Mouse (Mus musculus): ENCODE measurements around the gene Olfr56.
"Not testable (repeated sequence)": the region's sequence is repeated elsewhere in the genome, so short reads cannot be mapped to it uniquely, and the experiment has no call there.

Gene Olfr56

GRCm38 (mm10) chr11:48978240-48978939 lies at the start of gene Olfr56:
Olfr56 (plus strand) TSS chr11:48978889.
- not testable (repeated sequence) for DNase-seq

- DNase-seq: not testable (repeated sequence)
Observed at GRCm38 (mm10) chr11:48933422-48933821, 45.3 kb upstream of the Olfr56 start.

- DNase-seq: not testable (repeated sequence)
Observed at GRCm38 (mm10) chr11:48933923-48934322, 44.8 kb upstream of the Olfr56 start.

- not testable (repeated sequence) for DNase-seq
Observed at GRCm38 (mm10) chr11:48935291-48935690, 43.4 kb upstream of the Olfr56 start.

DNA sequence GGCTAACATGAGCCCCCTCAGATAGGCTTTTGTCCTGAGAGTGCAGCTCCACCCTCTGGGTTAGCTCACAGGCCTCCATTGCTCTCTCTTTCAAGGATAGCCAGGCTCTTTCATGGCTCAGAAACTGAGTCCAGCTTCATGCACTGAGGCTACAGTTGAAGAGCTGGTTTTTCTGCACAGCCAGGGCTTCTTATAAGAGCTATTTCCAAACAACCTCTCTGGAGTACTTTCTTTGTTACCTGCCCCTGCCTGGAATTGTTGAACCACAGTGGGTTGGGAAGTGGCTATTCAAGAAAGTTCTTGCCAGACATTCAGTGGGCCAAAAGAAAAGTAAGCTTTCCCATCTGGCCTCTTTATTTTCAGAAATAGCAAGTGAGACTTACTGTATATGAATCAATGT lies 39.4 kb upstream of the Olfr56 start:
- DNase-seq: not testable (repeated sequence)

DNA sequence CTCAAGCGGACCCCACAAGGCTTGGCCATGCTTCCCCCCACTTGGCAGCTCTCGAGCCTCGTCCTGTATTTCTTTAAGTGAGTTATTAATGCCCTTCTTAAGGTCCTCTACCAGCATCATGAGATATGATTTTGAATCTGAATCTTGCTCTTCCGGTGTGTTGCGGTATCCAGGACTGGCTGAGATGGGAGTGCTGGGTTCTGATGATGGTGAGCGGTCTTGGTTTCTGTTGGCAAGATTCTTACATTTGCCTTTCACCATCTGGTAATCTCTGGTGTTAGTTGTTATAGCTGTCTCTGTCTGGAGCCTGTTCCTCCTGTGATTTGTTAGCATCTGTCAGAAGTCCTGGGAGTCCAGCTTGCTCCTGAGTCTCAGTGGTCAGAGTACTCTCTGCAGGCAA lies 32.6 kb upstream of the Olfr56 start, which contains the start of gene Psme2b:
Psme2b (minus strand) TSS at position 101 of the 400 bp plus-strand sequence.
- not testable (repeated sequence) for DNase-seq

DNA sequence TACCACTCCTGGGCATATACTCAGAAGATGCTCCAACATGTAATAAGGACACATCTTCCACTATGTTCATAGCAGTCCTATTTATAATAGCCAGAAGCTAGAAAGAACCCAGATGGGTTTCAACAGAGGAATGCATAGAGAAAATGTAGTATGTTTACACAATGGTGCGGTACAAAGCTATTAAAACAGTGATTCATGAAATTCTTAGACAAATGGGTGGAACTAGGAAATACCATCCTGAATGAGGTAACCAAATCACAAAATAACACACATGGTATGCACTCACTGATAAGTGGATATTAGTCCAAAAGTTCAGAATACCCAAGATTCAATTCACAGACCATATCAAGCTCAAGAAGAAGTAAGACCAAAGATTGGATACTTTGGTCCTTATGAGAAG lies 4.0 kb upstream of the Olfr56 start:
- DNase-seq: not testable (repeated sequence)

- not testable (repeated sequence) for DNase-seq
Observed at GRCm38 (mm10) chr11:48979251-48979650, 562 bp downstream of the Olfr56 start, which contains the start of gene 9930111J21Rik1. 9930111J21Rik1 (minus strand) TSS chr11:48979398.

- not testable (repeated sequence) for DNase-seq
Observed at GRCm38 (mm10) chr11:48980052-48980451, 1.4 kb downstream of the Olfr56 start.

- not testable (repeated sequence) for DNase-seq
Observed at GRCm38 (mm10) chr11:48982848-48983247, 4.2 kb downstream of the Olfr56 start.

GRCm38 (mm10) chr11:48988219-48988618 lies 9.5 kb downstream of the Olfr56 start:
- DNase-seq: not testable (repeated sequence)

DNA sequence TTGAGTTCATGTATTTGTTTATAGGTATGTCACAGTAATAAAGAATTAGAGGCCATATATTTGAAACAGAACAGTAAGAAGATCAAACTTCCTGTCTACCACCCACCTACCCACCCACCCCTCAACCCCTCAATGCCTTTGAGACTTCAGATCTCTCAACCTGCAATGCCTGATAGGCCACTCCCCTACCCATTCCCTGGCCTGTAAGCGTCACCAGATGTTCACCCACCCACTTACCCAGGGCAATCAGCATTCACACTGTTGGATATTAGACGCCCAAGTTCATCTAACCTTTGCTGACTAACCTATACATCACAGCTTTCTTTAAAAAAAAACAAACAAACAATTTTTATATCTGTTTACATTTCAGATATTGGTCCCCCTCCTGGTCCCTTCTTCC lies 11.3 kb downstream of the Olfr56 start:
- DNase-seq: not testable (repeated sequence)

DNA sequence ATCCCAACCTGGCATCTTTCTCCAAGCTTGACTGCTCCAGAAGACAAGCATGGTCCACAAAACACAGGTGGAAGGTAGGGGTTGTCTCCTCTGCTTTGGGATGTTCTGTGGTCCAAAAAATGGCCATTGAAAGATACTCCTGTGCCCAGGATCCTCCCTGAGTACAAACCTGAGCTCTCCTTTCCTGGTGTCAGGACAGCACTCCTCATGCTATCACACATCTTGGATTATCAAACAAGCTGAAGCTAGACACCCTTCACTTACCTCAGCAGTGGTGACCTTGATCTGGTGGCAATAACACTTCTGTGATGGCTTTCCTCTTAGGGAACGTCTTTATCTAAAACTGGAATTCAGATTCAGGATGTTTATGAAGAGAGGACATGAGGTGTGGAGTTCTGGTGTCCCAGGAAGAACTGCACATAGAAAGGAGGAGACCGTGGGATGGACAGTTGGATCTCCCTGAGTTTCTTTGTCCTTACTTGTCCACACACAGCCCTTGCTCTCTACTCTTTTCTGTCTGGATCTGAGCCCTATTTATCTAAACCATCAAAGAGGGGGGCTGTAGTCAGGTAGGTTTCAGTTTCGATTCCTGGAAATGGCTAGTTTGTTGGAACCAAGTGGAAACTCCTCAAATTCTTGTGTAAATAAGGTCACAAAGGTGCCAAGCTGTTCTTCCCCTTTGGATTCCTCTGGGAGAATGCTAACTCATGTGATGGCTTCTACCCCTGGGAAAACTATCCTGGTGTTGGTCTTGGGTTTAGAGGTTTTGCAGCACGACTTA lies 13.2 kb downstream of the Olfr56 start, which contains the start of gene Gm12185:
Gm12185 (minus strand) TSS at position 487 of the 781 bp plus-strand sequence.
- not testable (repeated sequence) for DNase-seq

- DNase-seq: not testable (repeated sequence)
Observed at GRCm38 (mm10) chr11:48993296-48993695, 14.6 kb downstream of the Olfr56 start.

GRCm38 (mm10) chr11:48994018-48994417 lies 15.3 kb downstream of the Olfr56 start, which contains the start of gene Tgtp1:
Tgtp1 (minus strand) TSS chr11:48994172.
- DNase-seq: not testable (repeated sequence)

DNA sequence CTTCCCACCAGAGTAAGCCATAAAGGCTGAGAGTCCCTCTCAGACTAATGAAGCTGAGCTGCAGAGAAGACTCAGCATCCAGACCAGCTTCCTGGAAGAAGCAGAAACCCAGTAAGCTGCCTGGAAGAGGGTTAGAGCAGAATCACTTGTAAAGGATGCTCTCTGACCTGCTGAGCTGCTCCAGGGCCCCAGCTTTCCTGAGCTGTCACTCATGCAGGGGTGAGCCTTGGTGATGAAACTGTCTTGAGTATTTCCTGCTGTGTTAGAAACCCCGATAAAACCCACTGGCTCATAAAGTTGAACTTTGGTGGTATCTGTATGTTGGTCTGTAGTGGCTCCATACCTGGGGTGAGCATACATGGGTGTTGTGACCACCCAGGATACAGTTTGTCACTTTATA lies 21.7 kb downstream of the Olfr56 start:
- not testable (repeated sequence) for DNase-seq

DNA sequence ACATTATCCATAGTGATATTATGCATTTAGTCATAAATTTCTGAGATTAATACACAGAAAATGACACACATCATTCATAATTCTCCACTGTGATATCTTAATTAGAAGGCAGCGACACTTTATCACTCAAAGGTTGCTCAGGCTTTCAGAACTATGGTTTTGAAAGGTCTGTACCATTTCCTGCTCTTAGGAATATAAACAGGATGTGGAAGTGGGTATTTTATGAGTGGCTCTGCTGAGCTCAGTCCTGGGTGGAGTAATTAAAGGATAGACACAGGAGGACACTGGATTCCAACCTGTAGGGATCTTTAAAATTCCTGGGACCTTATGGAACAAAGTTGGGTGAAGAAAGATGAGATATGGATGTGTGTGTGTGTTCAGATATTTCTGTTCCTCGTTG lies 27.6 kb downstream of the Olfr56 start:
- DNase-seq: not testable (repeated sequence)

DNA sequence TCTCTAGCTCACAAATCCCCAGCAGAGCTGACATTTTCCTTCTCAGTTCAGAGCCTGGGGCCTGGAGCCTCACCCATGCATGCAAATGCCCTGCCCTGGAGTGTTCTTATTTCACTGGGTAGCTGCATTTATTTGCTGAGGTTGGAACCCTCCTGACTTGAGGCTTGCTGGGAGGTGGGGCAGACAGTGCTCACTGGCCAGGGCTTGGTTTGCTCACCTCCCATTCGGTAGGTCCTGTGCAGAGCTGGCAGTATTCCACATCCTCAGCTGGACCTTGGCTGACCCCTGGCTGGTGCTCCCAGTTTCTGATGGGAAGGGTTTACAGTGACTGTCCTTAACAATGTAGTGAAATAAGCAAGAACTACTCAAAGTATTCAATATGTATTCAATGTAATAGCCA lies 28.1 kb downstream of the Olfr56 start:
- not testable (repeated sequence) for DNase-seq

DNA sequence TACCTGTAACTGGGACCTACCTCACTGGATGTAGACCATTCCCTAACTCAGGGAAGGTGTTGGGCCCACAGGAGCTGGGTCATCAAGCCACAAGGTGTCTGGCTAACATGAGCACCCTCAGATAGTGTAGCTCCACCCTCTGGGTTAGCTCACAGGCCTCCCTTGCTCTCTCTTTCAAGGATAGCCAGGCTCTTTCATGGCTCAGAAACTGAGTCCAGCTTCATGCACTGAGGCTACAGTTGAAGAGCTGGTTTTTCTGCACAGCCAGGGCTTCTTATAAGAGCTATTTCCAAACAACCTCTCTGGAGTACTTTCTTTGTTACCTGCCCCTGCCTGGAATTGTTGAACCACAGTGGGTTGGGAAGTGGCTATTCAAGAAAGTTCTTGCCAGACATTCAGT lies 33.4 kb downstream of the Olfr56 start:
- DNase-seq: not testable (repeated sequence)

- DNase-seq: not testable (repeated sequence)
Observed at GRCm38 (mm10) chr11:49050064-49050463, 71.4 kb downstream of the Olfr56 start.

- DNase-seq: not testable (repeated sequence)
Observed at GRCm38 (mm10) chr11:49051093-49051891, 72.6 kb downstream of the Olfr56 start, which contains the start of gene 9930111J21Rik2. 9930111J21Rik2 (minus strand) TSS chr11:49051242.

- not testable (repeated sequence) for DNase-seq
Observed at GRCm38 (mm10) chr11:49051894-49052293, 73.2 kb downstream of the Olfr56 start.
